Mouse (Mus musculus) cortical plate, adult 2 months (tissue): ENCODE results near the gene Upk2.

Source experiments
- CTCF ChIP-seq: fragments of 200-500 bp; IDR thresholded peaks from 2 replicates; pipeline ENCODE4 v1.5.1; 2011; ENCODE audit warnings: mild to moderate bottlenecking, control low read depth, low read length; ENCODE audit not compliant: insufficient read depth; ENCODE audit errors: extremely low read depth
- POLR2A ChIP-seq: fragments of 200-500 bp; IDR thresholded peaks from 2 replicates; pipeline ENCODE4 v1.6.1; 2011; ENCODE audit warnings: mild to moderate bottlenecking, low read length, control low read depth; ENCODE audit not compliant: insufficient read depth; ENCODE audit errors: extremely low read depth

DNA sequence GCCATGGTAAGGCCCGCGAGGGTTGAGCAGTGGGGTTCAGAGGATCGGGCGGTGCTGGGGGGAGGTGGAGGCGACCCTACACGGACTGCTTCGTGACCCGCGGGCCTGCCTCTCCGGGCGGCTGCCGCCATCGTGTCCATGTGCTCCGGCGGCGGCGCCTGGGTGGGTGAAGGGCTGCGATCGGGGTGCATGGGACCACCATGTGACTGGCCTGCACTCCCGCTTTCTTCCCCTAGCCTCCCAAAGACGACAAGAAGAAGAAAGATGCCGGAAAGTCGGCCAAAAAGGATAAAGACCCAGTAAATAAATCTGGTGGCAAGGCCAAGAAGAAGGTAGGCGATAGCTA, 47.1 kb downstream of the Upk2 start:
- TF ChIP-seq CTCF: no peak
- no peak for TF ChIP-seq POLR2A
